Mouse (Mus musculus): Measurements from ENCODE around the gene Iqce. TPM values are rescaled to one million over a fixed set of nuclear protein-coding genes. Genes with fewer than 3 reads are reported as not detected.
A peak's percentile ranks its signal among the peaks of the same experiment; 100 is the strongest.

Gene Iqce
- total and polyA plus RNA-seq, 3 experiments = 2.2 to 11.2 (median 5.3) TPM

DNA sequence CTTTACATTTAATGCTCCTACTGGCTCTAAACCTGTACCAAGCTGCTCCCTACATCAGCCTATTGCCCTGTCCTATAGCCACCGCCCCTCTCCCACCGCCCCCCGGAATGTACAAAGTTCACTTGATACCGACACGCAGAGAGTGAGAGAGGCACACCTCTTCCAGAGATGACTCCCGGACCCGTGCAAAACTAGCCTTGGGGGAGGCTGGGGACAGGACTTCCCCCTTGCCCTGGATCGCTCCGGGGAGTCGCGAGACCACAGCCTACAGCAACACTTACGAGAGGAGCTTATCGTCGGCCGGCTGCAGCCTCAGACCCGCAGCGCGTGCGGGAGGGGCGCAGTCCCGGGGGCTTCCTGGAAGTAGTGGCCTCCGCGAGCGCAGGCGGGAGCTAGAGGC is 517 bp downstream of the Iqce start:
- Histone ChIP-seq H3K4me1 (ENCODE audit: control insufficient read depth in 1 of 2, insufficient read depth in 2 of 2) (peaks cover 11 to 45% of the 10 kb centered on the region in 2 experiments), H3K4me3 (replicated peaks in 1 of 3; ENCODE audit: low read depth in 2 of 3, low read length in 2 of 3, poor library complexity in 1 of 3) (peak overlapping the region; percentile 70 to 92 (median 83)), H3K36me3 (replicated peaks in 1 of 2; ENCODE audit: control insufficient read depth in 1 of 2, insufficient read depth in 1 of 2, low read length in 1 of 2) (peaks cover 7 to 25% of the 10 kb centered on the region in 2 experiments), H3K9ac (ENCODE audit: insufficient read depth, low read depth) (peak overlapping the region; percentile 74), H3K79me2 (replicated peaks; ENCODE audit: control insufficient read depth, extremely low read depth, insufficient read depth, poor library complexity, severe bottlenecking) (no peaks in the 10 kb centered on the region), H3K4me2 (ENCODE audit: insufficient read depth, low read depth, poor library complexity, severe bottlenecking) (peak overlapping the region; percentile 83), H3K27ac (ENCODE audit: insufficient read depth, low read depth) (no peak overlapping the region), H3K27me3 (replicated peaks) (no peaks in the 10 kb centered on the region), H3K9me3 (replicated peaks; ENCODE audit: low read length) (no peaks in the 10 kb centered on the region)
- TF ChIP-seq JUND (conservative IDR thresholded peaks at IDR 0.05; ENCODE audit: low read depth, low read length) = no peak
- TF ChIP-seq ZC3H11A (IDR thresholded peaks at IDR 0.05; ENCODE audit: low read depth, low read length) = no peak
- peak; percentile 27; the same call in 1 of the 2 replicates for TF ChIP-seq MEF2A (IDR thresholded peaks at IDR 0.05; ENCODE audit: borderline replicate concordance, low read depth, low read length)
- 0 out of 2 replicates have a peak, but pooled peaks have one; percentile 48 for TF ChIP-seq MAZ (IDR thresholded peaks at IDR 0.05; ENCODE audit: low read depth, low read length)
- no peak for TF ChIP-seq MYC (IDR thresholded peaks at IDR 0.05; ENCODE audit: low read depth, low read length)
- TF ChIP-seq ZMIZ1 (IDR thresholded peaks at IDR 0.05; ENCODE audit: low read depth, low read length) = peak; percentile 25; the same call in 1 of the 2 replicates
- peak; percentile 18; the same call in 1 of the 2 replicates for TF ChIP-seq CHD2 (IDR thresholded peaks at IDR 0.05; ENCODE audit: low read length)
- dilution Hi-C loops (cut with MboI; ENCODE audit: extremely low pct_ligation_motif_present, extremely low pct_unique_long_range_greater_than_20kb, low sequenced_read_pairs) = no loop called here
- in situ Hi-C loops (cut with MboI; ENCODE audit: low pct_ligation_motif_present, low pct_unique_long_range_greater_than_20kb, low sequenced_read_pairs) = no loop called here
- DNase-seq (ENCODE audit: extremely low read depth) = peak; percentile 45

DNA sequence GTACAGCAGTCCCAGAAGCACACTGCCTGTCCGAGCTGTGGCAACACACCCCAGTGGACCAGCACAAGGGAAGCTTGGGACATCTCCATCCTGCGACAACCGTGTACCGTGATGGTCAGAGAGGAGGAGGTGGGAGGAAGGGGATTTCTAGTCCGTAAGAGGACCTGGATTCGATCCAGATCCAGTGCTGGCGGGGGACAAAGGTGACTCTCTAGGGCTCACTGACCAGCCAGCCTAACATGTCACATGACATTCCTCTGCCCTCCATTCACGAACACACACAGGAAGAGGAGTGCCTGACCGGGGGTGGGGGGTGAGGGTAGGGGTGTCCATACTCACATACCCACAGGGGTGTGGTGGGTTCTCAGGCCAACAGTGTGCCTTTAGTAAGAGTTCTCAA is 2.4 kb downstream of the Iqce start:
- Histone ChIP-seq H3K4me2 (ENCODE audit: insufficient read depth, low read depth, poor library complexity, severe bottlenecking) (no peak overlapping the region), H3K27me3 (replicated peaks) (no peaks in the 10 kb centered on the region), H3K4me1 (ENCODE audit: control insufficient read depth in 1 of 2, insufficient read depth in 2 of 2) (peaks cover 7 to 35% of the 10 kb centered on the region in 2 experiments), H3K9me3 (replicated peaks; ENCODE audit: low read length) (no peaks in the 10 kb centered on the region), H3K4me3 (replicated peaks in 1 of 3; ENCODE audit: low read depth in 2 of 3, low read length in 2 of 3, poor library complexity in 1 of 3) (no peak overlapping the region), H3K9ac (ENCODE audit: insufficient read depth, low read depth) (no peak overlapping the region), H3K27ac (ENCODE audit: insufficient read depth, low read depth) (no peak overlapping the region), H3K79me2 (replicated peaks; ENCODE audit: control insufficient read depth, extremely low read depth, insufficient read depth, poor library complexity, severe bottlenecking) (no peaks in the 10 kb centered on the region), H3K36me3 (replicated peaks in 1 of 2; ENCODE audit: control insufficient read depth in 1 of 2, insufficient read depth in 1 of 2, low read length in 1 of 2) (peaks cover 10 to 33% of the 10 kb centered on the region in 2 experiments)
- dilution Hi-C loops (cut with MboI; ENCODE audit: extremely low pct_ligation_motif_present, extremely low pct_unique_long_range_greater_than_20kb, low sequenced_read_pairs) (no loop called here), in situ Hi-C loops (cut with MboI; ENCODE audit: low pct_ligation_motif_present, low pct_unique_long_range_greater_than_20kb, low sequenced_read_pairs) (no loop called here)
- no peak for TF ChIP-seq E2F4 (IDR thresholded peaks at IDR 0.05; ENCODE audit: insufficient replicate concordance, low read depth, low read length)
- no peak for TF ChIP-seq MAFK (IDR thresholded peaks at IDR 0.05; ENCODE audit: insufficient replicate concordance, low read length)
- TF ChIP-seq JUND (conservative IDR thresholded peaks at IDR 0.05; ENCODE audit: low read depth, low read length) = no peak
- TF ChIP-seq MXI1 (IDR thresholded peaks at IDR 0.05; ENCODE audit: low read depth, low read length) = no peak
- no peak for DNase-seq (ENCODE audit: extremely low read depth)

DNA sequence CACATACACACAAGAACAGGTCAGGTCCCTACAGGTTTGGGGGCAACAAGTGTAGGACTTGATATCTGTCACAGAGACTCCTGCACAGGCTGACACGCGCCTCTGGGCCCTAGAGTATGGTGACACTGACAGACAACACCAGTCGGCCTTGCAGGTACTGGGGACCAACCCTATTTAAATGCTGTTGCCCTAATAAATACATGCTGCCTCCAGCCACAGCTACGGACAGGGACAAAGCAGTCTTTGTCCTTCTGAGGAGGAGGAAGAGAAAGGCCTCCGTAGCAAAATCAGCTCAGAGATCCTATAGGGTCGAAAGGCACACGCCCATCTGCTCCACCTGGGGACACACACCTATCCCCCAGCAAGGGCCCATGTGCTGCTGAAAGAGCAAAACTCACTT is 6.2 kb downstream of the Iqce start:
- no peak for DNase-seq (ENCODE audit: extremely low read depth)
- no peaks in the 10 kb centered on the region for H3K27me3 ChIP-seq (replicated peaks)
- H3K27ac ChIP-seq (ENCODE audit: insufficient read depth, low read depth) = no peak overlapping the region
- no peak overlapping the region for H3K4me3 ChIP-seq (replicated peaks in 1 of 3; ENCODE audit: low read depth in 2 of 3, low read length in 2 of 3, poor library complexity in 1 of 3)
- peaks cover 4 to 13% of the 10 kb centered on the region in 2 experiments for H3K4me1 ChIP-seq (ENCODE audit: control insufficient read depth in 1 of 2, insufficient read depth in 2 of 2)
- no peaks in the 10 kb centered on the region for H3K79me2 ChIP-seq (replicated peaks; ENCODE audit: control insufficient read depth, extremely low read depth, insufficient read depth, poor library complexity, severe bottlenecking)
- dilution Hi-C loops (cut with MboI; ENCODE audit: extremely low pct_ligation_motif_present, extremely low pct_unique_long_range_greater_than_20kb, low sequenced_read_pairs) (no loop called here), in situ Hi-C loops (cut with MboI; ENCODE audit: low pct_ligation_motif_present, low pct_unique_long_range_greater_than_20kb, low sequenced_read_pairs) (no loop called here)
- no peak overlapping the region for H3K9ac ChIP-seq (ENCODE audit: insufficient read depth, low read depth)
- no peaks in the 10 kb centered on the region for H3K9me3 ChIP-seq (replicated peaks; ENCODE audit: low read length)
- TF ChIP-seq IRF4 (IDR thresholded peaks at IDR 0.05; ENCODE audit: low read depth, low read length) (no peak), ZNF384 (IDR thresholded peaks at IDR 0.05; ENCODE audit: low read depth, low read length) (no peak), CHD2 (IDR thresholded peaks at IDR 0.05; ENCODE audit: low read length) (no peak), POLR2AphosphoS2 (IDR thresholded peaks at IDR 0.05; ENCODE audit: low read depth, low read length) (no peak), POLR2A (IDR thresholded peaks at IDR 0.05; ENCODE audit: low read depth, low read length) (no peak), MXI1 (IDR thresholded peaks at IDR 0.05; ENCODE audit: low read depth, low read length) (no peak), SIN3A (IDR thresholded peaks at IDR 0.05; ENCODE audit: low read length) (no peak), GABPA (IDR thresholded peaks at IDR 0.05; ENCODE audit: insufficient replicate concordance, low read depth, low read length) (no peak), RAD21 (IDR thresholded peaks at IDR 0.05; ENCODE audit: low read depth, low read length) (no peak), ZMIZ1 (IDR thresholded peaks at IDR 0.05; ENCODE audit: low read depth, low read length) (no peak), KAT2A (IDR thresholded peaks at IDR 0.05; ENCODE audit: insufficient replicate concordance, low read length) (no peak), NELFE (IDR thresholded peaks at IDR 0.05; ENCODE audit: low read depth, low read length) (no peak), NRF1 (IDR thresholded peaks at IDR 0.05; ENCODE audit: low read depth, low read length) (no peak), MYC (IDR thresholded peaks at IDR 0.05; ENCODE audit: low read depth, low read length) (no peak), UBTF (IDR thresholded peaks at IDR 0.05; ENCODE audit: low read depth, low read length) (no peak), ELF1 (IDR thresholded peaks at IDR 0.05; ENCODE audit: low read depth, low read length) (no peak)
- peaks cover 16 to 54% of the 10 kb centered on the region in 2 experiments for H3K36me3 ChIP-seq (replicated peaks in 1 of 2; ENCODE audit: control insufficient read depth in 1 of 2, insufficient read depth in 1 of 2, low read length in 1 of 2)
- H3K4me2 ChIP-seq (ENCODE audit: insufficient read depth, low read depth, poor library complexity, severe bottlenecking) = no peak overlapping the region
